Mouse (Mus musculus): ENCODE data around the gene Zfp518b.

GRCm38 (mm10) chr5:38707364-38708075, 22.9 kb upstream of the Zfp518b start:
- TF ChIP-seq CTCF (IDR thresholded peaks at IDR 0.05 in 2 of 3, conservative IDR thresholded peaks at IDR 0.05 in 1 of 3; ENCODE audit: control insufficient read depth in 1 of 3, insufficient read depth in 1 of 3, low read depth in 2 of 3, low read length in 3 of 3, poor library complexity in 1 of 3, severe bottlenecking in 1 of 3) (no peak), POLR2A (IDR thresholded peaks at IDR 0.05; ENCODE audit: control insufficient read depth in 1 of 2, insufficient read depth in 1 of 2, low read depth in 1 of 2, low read length in 2 of 2, poor library complexity in 1 of 2) (no peak), USF2 (IDR thresholded peaks at IDR 0.05; ENCODE audit: borderline replicate concordance in 1 of 2, insufficient read depth in 1 of 2, low read depth in 1 of 2, low read length in 2 of 2) (no peak), ZC3H11A (IDR thresholded peaks at IDR 0.05; ENCODE audit: low read depth, low read length) (no peak), UBTF (IDR thresholded peaks at IDR 0.05; ENCODE audit: borderline replicate concordance, insufficient read depth, low read depth, low read length) (no peak), BHLHE40 (IDR thresholded peaks at IDR 0.05; ENCODE audit: borderline replicate concordance, low read depth, low read length) (no peak), EP300 (IDR thresholded peaks at IDR 0.05; ENCODE audit: low read depth in 1 of 2, low read length in 2 of 2) (no peak), MAZ (IDR thresholded peaks at IDR 0.05; ENCODE audit: low read depth, low read length) (no peak), POLR2AphosphoS2 (IDR thresholded peaks at IDR 0.05; ENCODE audit: low read length) (no peak), GATA1 (IDR thresholded peaks at IDR 0.05; ENCODE audit: low read depth, low read length) (no peak), ZKSCAN1 (IDR thresholded peaks at IDR 0.05; ENCODE audit: low read depth, low read length) (no peak), SIN3A (IDR thresholded peaks at IDR 0.05; ENCODE audit: low read length) (no peak), RCOR1 (IDR thresholded peaks at IDR 0.05; ENCODE audit: low read depth, low read length) (no peak), USF1 (IDR thresholded peaks at IDR 0.05; ENCODE audit: low read depth, low read length) (no peak)
